Mouse (Mus musculus): ENCODE data around the gene Ifna12. TPM values are rescaled to one million over a fixed set of nuclear protein-coding genes. Genes with fewer than 3 reads are reported as not detected.

Gene Ifna12
- polyA plus RNA-seq (2014; fragmentation: Nextera tagmentation; extraction: Ambion mirVana) = not detected in 2 replicates

- no peak within 1 kb of the TSS for H3K27ac ChIP-seq (replicated peaks in 1 of 2; ENCODE audit: control insufficient read depth in 1 of 2, insufficient read depth in 1 of 2, low read depth in 2 of 2, low read length in 2 of 2)
- H3K4me1 ChIP-seq (ENCODE audit: control insufficient read depth in 2 of 2, insufficient read depth in 2 of 2, low read length in 2 of 2) = no peaks in the 10 kb centered on the region
- no peak within 1 kb of the TSS for H3K9ac ChIP-seq (ENCODE audit: low read length)
- no peaks in the 10 kb centered on the region for H3K27me3 ChIP-seq (ENCODE audit: control insufficient read depth, insufficient read depth, low read length)
- no peak within 1 kb of the TSS for H3K4me2 ChIP-seq (ENCODE audit: low read length)
- H3K36me3 ChIP-seq (ENCODE audit: control insufficient read depth, insufficient read depth, low read length) = no peaks in the 10 kb centered on the region
- no peak for ATAC-seq (ENCODE audit: insufficient number of reproducible peaks, insufficient read depth, low FRiP score, low read depth)
- no peak within 1 kb of the TSS for H3K4me3 ChIP-seq (ENCODE audit: control insufficient read depth in 1 of 2, insufficient read depth in 1 of 2, low read depth in 1 of 2, low read length in 2 of 2)
- no peaks in the 10 kb centered on the region for H3K9me3 ChIP-seq (ENCODE audit: control insufficient read depth, low read length)
Observed at GRCm38 (mm10) chr4:88603276-88603675, at the start of gene Ifna12. Gene Ifna12, minus strand, starts transcription at chr4:88603376.

- Histone ChIP-seq H3K36me3 (ENCODE audit: control insufficient read depth, insufficient read depth, low read length) (no peaks in the 10 kb centered on the region), H3K27me3 (ENCODE audit: control insufficient read depth, insufficient read depth, low read length) (no peaks in the 10 kb centered on the region), H3K4me2 (ENCODE audit: low read length) (no peak within 1 kb of the TSS), H3K9me3 (ENCODE audit: control insufficient read depth, low read length) (no peaks in the 10 kb centered on the region), H3K27ac (replicated peaks in 1 of 2; ENCODE audit: control insufficient read depth in 1 of 2, insufficient read depth in 1 of 2, low read depth in 2 of 2, low read length in 2 of 2) (no peak within 1 kb of the TSS), H3K9ac (ENCODE audit: low read length) (no peak within 1 kb of the TSS), H3K4me1 (ENCODE audit: control insufficient read depth in 2 of 2, insufficient read depth in 2 of 2, low read length in 2 of 2) (no peaks in the 10 kb centered on the region), H3K4me3 (ENCODE audit: control insufficient read depth in 1 of 2, insufficient read depth in 1 of 2, low read depth in 1 of 2, low read length in 2 of 2) (no peak within 1 kb of the TSS)
- 53% methylated on average over 2 of the region's 2 CpGs for WGBS
- ATAC-seq (ENCODE audit: insufficient number of reproducible peaks, insufficient read depth, low FRiP score, low read depth) = no peak
Observed at GRCm38 (mm10) chr4:88644359-88644758, 41.2 kb upstream of the Ifna12 start, which contains the start of gene Ifna13. Gene Ifna13, minus strand, starts transcription at chr4:88644459.

GRCm38 (mm10) chr4:88642526-88642925 lies 39.4 kb upstream of the Ifna12 start:
- no peak for ATAC-seq (ENCODE audit: insufficient number of reproducible peaks, insufficient read depth, low FRiP score, low read depth)
- no peak overlapping the region for H3K27ac ChIP-seq (replicated peaks in 1 of 2; ENCODE audit: control insufficient read depth in 1 of 2, insufficient read depth in 1 of 2, low read depth in 2 of 2, low read length in 2 of 2)
- H3K4me1 ChIP-seq (ENCODE audit: control insufficient read depth in 2 of 2, insufficient read depth in 2 of 2, low read length in 2 of 2) = no peaks in the 10 kb centered on the region
- WGBS = 47% methylated on average over 2 of the region's 2 CpGs
- no peak overlapping the region for H3K4me2 ChIP-seq (ENCODE audit: low read length)
- H3K9ac ChIP-seq (ENCODE audit: low read length) = no peak overlapping the region
- no peaks in the 10 kb centered on the region for H3K27me3 ChIP-seq (ENCODE audit: control insufficient read depth, insufficient read depth, low read length)
- H3K9me3 ChIP-seq (ENCODE audit: control insufficient read depth, low read length) = no peaks in the 10 kb centered on the region
- no peak overlapping the region for H3K4me3 ChIP-seq (ENCODE audit: control insufficient read depth in 1 of 2, insufficient read depth in 1 of 2, low read depth in 1 of 2, low read length in 2 of 2)
- no peaks in the 10 kb centered on the region for H3K36me3 ChIP-seq (ENCODE audit: control insufficient read depth, insufficient read depth, low read length)

- no peaks in the 10 kb centered on the region for H3K36me3 ChIP-seq (ENCODE audit: control insufficient read depth, insufficient read depth, low read length)
- H3K4me3 ChIP-seq (ENCODE audit: control insufficient read depth in 1 of 2, insufficient read depth in 1 of 2, low read depth in 1 of 2, low read length in 2 of 2) = peak overlapping the region; percentile 51 to 61
- H3K4me2 ChIP-seq (ENCODE audit: low read length) = peak overlapping the region; percentile 65
- no peaks in the 10 kb centered on the region for H3K27me3 ChIP-seq (ENCODE audit: control insufficient read depth, insufficient read depth, low read length)
- H3K27ac ChIP-seq (replicated peaks in 1 of 2; ENCODE audit: control insufficient read depth in 1 of 2, insufficient read depth in 1 of 2, low read depth in 2 of 2, low read length in 2 of 2) = peak overlapping the region in 1 of 2 experiments; percentile 14; a peak in 1 of 4 replicates
- no peaks in the 10 kb centered on the region for H3K9me3 ChIP-seq (ENCODE audit: control insufficient read depth, low read length)
- peak; percentile 95 for ATAC-seq (ENCODE audit: insufficient number of reproducible peaks, insufficient read depth, low FRiP score, low read depth)
- H3K4me1 ChIP-seq (ENCODE audit: control insufficient read depth in 2 of 2, insufficient read depth in 2 of 2, low read length in 2 of 2) = no peaks in the 10 kb centered on the region
- peak overlapping the region; percentile 68 for H3K9ac ChIP-seq (ENCODE audit: low read length)
- WGBS = 22% methylated on average over 11 of the region's 11 CpGs
Observed at GRCm38 (mm10) chr4:88641077-88641831, 38.1 kb upstream of the Ifna12 start.

GRCm38 (mm10) chr4:88640704-88641076 lies 37.5 kb upstream of the Ifna12 start:
- no peak for ATAC-seq (ENCODE audit: insufficient number of reproducible peaks, insufficient read depth, low FRiP score, low read depth)
- H3K27me3 ChIP-seq (ENCODE audit: control insufficient read depth, insufficient read depth, low read length) = no peaks in the 10 kb centered on the region
- no peaks in the 10 kb centered on the region for H3K4me1 ChIP-seq (ENCODE audit: control insufficient read depth in 2 of 2, insufficient read depth in 2 of 2, low read length in 2 of 2)
- peak overlapping the region; percentile 68 for H3K9ac ChIP-seq (ENCODE audit: low read length)
- peak overlapping the region; percentile 51 to 61 for H3K4me3 ChIP-seq (ENCODE audit: control insufficient read depth in 1 of 2, insufficient read depth in 1 of 2, low read depth in 1 of 2, low read length in 2 of 2)
- H3K36me3 ChIP-seq (ENCODE audit: control insufficient read depth, insufficient read depth, low read length) = no peaks in the 10 kb centered on the region
- H3K9me3 ChIP-seq (ENCODE audit: control insufficient read depth, low read length) = no peaks in the 10 kb centered on the region
- H3K4me2 ChIP-seq (ENCODE audit: low read length) = peak overlapping the region; percentile 65
- 52% methylated on average over 8 of the region's 8 CpGs for WGBS
- no peak overlapping the region for H3K27ac ChIP-seq (replicated peaks in 1 of 2; ENCODE audit: control insufficient read depth in 1 of 2, insufficient read depth in 1 of 2, low read depth in 2 of 2, low read length in 2 of 2)

- ATAC-seq (ENCODE audit: insufficient number of reproducible peaks, insufficient read depth, low FRiP score, low read depth) = no peak
- H3K4me1 ChIP-seq (ENCODE audit: control insufficient read depth in 2 of 2, insufficient read depth in 2 of 2, low read length in 2 of 2) = no peaks in the 10 kb centered on the region
Observed at GRCm38 (mm10) chr4:88634311-88634710, 31.1 kb upstream of the Ifna12 start, which contains the start of gene C87499. Gene C87499, minus strand, starts transcription at chr4:88634411.

GRCm38 (mm10) chr4:88592285-88592684 lies 10.9 kb downstream of the Ifna12 start, which contains the start of gene Ifna9:
Gene Ifna9, minus strand, starts transcription at chr4:88592385.
- Histone ChIP-seq H3K4me1 (ENCODE audit: control insufficient read depth in 2 of 2, insufficient read depth in 2 of 2, low read length in 2 of 2) (no peaks in the 10 kb centered on the region), H3K4me3 (ENCODE audit: control insufficient read depth in 1 of 2, insufficient read depth in 1 of 2, low read depth in 1 of 2, low read length in 2 of 2) (no peak within 1 kb of the TSS), H3K27ac (replicated peaks in 1 of 2; ENCODE audit: control insufficient read depth in 1 of 2, insufficient read depth in 1 of 2, low read depth in 2 of 2, low read length in 2 of 2) (no peak within 1 kb of the TSS), H3K27me3 (ENCODE audit: control insufficient read depth, insufficient read depth, low read length) (no peaks in the 10 kb centered on the region), H3K36me3 (ENCODE audit: control insufficient read depth, insufficient read depth, low read length) (no peaks in the 10 kb centered on the region), H3K4me2 (ENCODE audit: low read length) (no peak within 1 kb of the TSS), H3K9ac (ENCODE audit: low read length) (no peak within 1 kb of the TSS), H3K9me3 (ENCODE audit: control insufficient read depth, low read length) (no peaks in the 10 kb centered on the region)
- WGBS = 74% methylated on average over 1 of the region's 1 CpGs
- ATAC-seq (ENCODE audit: insufficient number of reproducible peaks, insufficient read depth, low FRiP score, low read depth) = no peak

More at GRCm38 (mm10) chr4:88634311-88634710, 31.1 kb upstream of the Ifna12 start, which contains the start of gene C87499:
- Histone ChIP-seq H3K9me3 (ENCODE audit: control insufficient read depth, low read length) (no peaks in the 10 kb centered on the region), H3K36me3 (ENCODE audit: control insufficient read depth, insufficient read depth, low read length) (no peaks in the 10 kb centered on the region), H3K9ac (ENCODE audit: low read length) (no peak within 1 kb of the TSS), H3K4me3 (ENCODE audit: control insufficient read depth in 1 of 2, insufficient read depth in 1 of 2, low read depth in 1 of 2, low read length in 2 of 2) (no peak within 1 kb of the TSS), H3K27ac (replicated peaks in 1 of 2; ENCODE audit: control insufficient read depth in 1 of 2, insufficient read depth in 1 of 2, low read depth in 2 of 2, low read length in 2 of 2) (no peak within 1 kb of the TSS), H3K27me3 (ENCODE audit: control insufficient read depth, insufficient read depth, low read length) (no peaks in the 10 kb centered on the region), H3K4me2 (ENCODE audit: low read length) (no peak within 1 kb of the TSS)
- WGBS = 82% methylated on average over 4 of the region's 4 CpGs
